Mouse (Mus musculus) megakaryocyte, adult 5-6 weeks (primary cell): ENCODE data around the gene Fam92b. TPM values are rescaled to one million over a fixed set of nuclear protein-coding genes. Genes with fewer than 3 reads are reported as not detected.
A peak's percentile ranks its signal among the peaks of the same experiment; 100 is the strongest.

Source experiments
- ATAC-seq: 2 replicates; pipeline ENCODE4 v1.8.0; 2016; ENCODE audit warnings: mild to moderate bottlenecking, inconsistent platforms; ENCODE audit not compliant: poor library complexity, severe bottlenecking
- total RNA-seq, 2 experiments: library from RNA; stranded (forward) in 1 of 2; stranded (reverse) in 1 of 2; fragments of 153-499, 151-499 nt in 1 of 2; fragments of 221-1000, 200-1000 nt in 1 of 2; gene quantifications; 2 replicates each; pipeline versions ENCODE4 v1.2.3 to v1.2.4; 2015 to 2017

Fam92b gene
- total RNA-seq, 2 experiments from 2014 or later = not detected

- no peak for ATAC-seq
Measured at GRCm38 (mm10) chr8:120190810-120191413, 13.6 kb upstream of the Fam92b start.

GRCm38 (mm10) chr8:120190107-120190809 lies 13.0 kb upstream of the Fam92b start:
- ATAC-seq = no peak

- ATAC-seq = no peak
Measured at GRCm38 (mm10) chr8:120189440-120189839, 12.2 kb upstream of the Fam92b start.

- ATAC-seq = no peak
Measured at GRCm38 (mm10) chr8:120188510-120188909, 11.2 kb upstream of the Fam92b start.

GRCm38 (mm10) chr8:120186454-120186853 lies 9.2 kb upstream of the Fam92b start:
- no peak for ATAC-seq

GRCm38 (mm10) chr8:120184850-120185792 lies 7.9 kb upstream of the Fam92b start:
- ATAC-seq = no peak

- ATAC-seq = no peak
Measured at GRCm38 (mm10) chr8:120184366-120184765, 7.1 kb upstream of the Fam92b start.

- no peak for ATAC-seq
Measured at GRCm38 (mm10) chr8:120181861-120182414, 4.7 kb upstream of the Fam92b start.

GRCm38 (mm10) chr8:120181274-120181673 lies 4.0 kb upstream of the Fam92b start:
- ATAC-seq = no peak

GRCm38 (mm10) chr8:120180445-120180970 lies 3.2 kb upstream of the Fam92b start:
- no peak for ATAC-seq

- peak; percentile 89 for ATAC-seq
Measured at GRCm38 (mm10) chr8:120179027-120179431, 1.8 kb upstream of the Fam92b start.

GRCm38 (mm10) chr8:120178124-120178514 lies 853 bp upstream of the Fam92b start:
- no peak for ATAC-seq

GRCm38 (mm10) chr8:120176605-120177004 lies 661 bp downstream of the Fam92b start:
- ATAC-seq = no peak

GRCm38 (mm10) chr8:120174606-120175005 lies 2.7 kb downstream of the Fam92b start:
- no peak for ATAC-seq

- ATAC-seq = no peak
Measured at GRCm38 (mm10) chr8:120173195-120173594, 4.1 kb downstream of the Fam92b start.

GRCm38 (mm10) chr8:120169119-120169518 lies 8.1 kb downstream of the Fam92b start:
- ATAC-seq = no peak

- ATAC-seq = no peak
Measured at GRCm38 (mm10) chr8:120167821-120168220, 9.4 kb downstream of the Fam92b start.

GRCm38 (mm10) chr8:120167136-120167535 lies 10.1 kb downstream of the Fam92b start:
- no peak for ATAC-seq

- no peak for ATAC-seq
Measured at GRCm38 (mm10) chr8:120164026-120164425, 13.2 kb downstream of the Fam92b start.

GRCm38 (mm10) chr8:120163376-120163775 lies 13.9 kb downstream of the Fam92b start:
- no peak for ATAC-seq

GRCm38 (mm10) chr8:120162404-120162752 lies 14.9 kb downstream of the Fam92b start:
- peak; percentile 30; the same call in 1 of the 2 replicates for ATAC-seq
